Mouse (Mus musculus) C2C12 (cell line): ENCODE data around the gene Clasp2.

Source experiments
- CTCF ChIP-seq: IDR thresholded peaks from one replicate; pipeline ENCODE4 v1.5.1; 2011; ENCODE audit not compliant: control insufficient read depth, insufficient read depth, insufficient read length
- MAX ChIP-seq: IDR thresholded peaks from one replicate; pipeline ENCODE4 v1.6.1; 2011; ENCODE audit warnings: mild to moderate bottlenecking, control low read depth

- TF ChIP-seq CTCF (no peak), MAX (no peak)
Measured at GRCm38 (mm10) chr9:113837001-113837400, 95.7 kb downstream of the Clasp2 start.
